Mouse (Mus musculus): ENCODE measurements around the gene Ly86.

- TF ChIP-seq GATA1 (IDR thresholded peaks at IDR 0.05; ENCODE audit: low read length), result no peak
- no peak for TF ChIP-seq TAL1 (IDR thresholded peaks at IDR 0.05; ENCODE audit: low read length)
Observed at GRCm38 (mm10) chr13:37349051-37349450, 4.0 kb downstream of the Ly86 start.
